Mouse (Mus musculus): ENCODE data around the gene Olfr747. TPM values are rescaled to one million over a fixed set of nuclear protein-coding genes. Genes with fewer than 3 reads are reported as not detected.

Olfr747 gene
- polyA plus RNA-seq (2014; fragmentation: Illumina TruSeq; extraction: RNeasy Lipid Tissue Mini Kit (QIAGEN cat#74804)): not detected

GRCm38 (mm10) chr14:50693106-50693505, at the start of gene Olfr747:
Gene Olfr747, minus strand, starts transcription at chr14:50693206.

GRCm38 (mm10) chr14:50707073-50707472, 14.1 kb upstream of the Olfr747 start, which contains the start of gene Olfr748:
Gene Olfr748, plus strand, starts transcription at chr14:50707373.

GRCm38 (mm10) chr14:50646783-50647182, 46.2 kb downstream of the Olfr747 start, which contains the start of gene Olfr746:
Gene Olfr746, plus strand, starts transcription at chr14:50647083.

GRCm38 (mm10) chr14:50639088-50639487, 53.9 kb downstream of the Olfr747 start, which contains the start of gene Olfr745:
Gene Olfr745, plus strand, starts transcription at chr14:50639388.

Other genes with a start within 250 kb of the Olfr747 start
- not detected for gene Olfr740, start 247.7 kb downstream of the Olfr747 start, polyA plus RNA-seq (2014; fragmentation: Illumina TruSeq; extraction: RNeasy Lipid Tissue Mini Kit (QIAGEN cat#74804))
- not detected for gene Olfr741, start 220.5 kb downstream of the Olfr747 start, polyA plus RNA-seq (2014; fragmentation: Illumina TruSeq; extraction: RNeasy Lipid Tissue Mini Kit (QIAGEN cat#74804))
- not detected for gene Olfr742, start 189.6 kb downstream of the Olfr747 start, polyA plus RNA-seq (2014; fragmentation: Illumina TruSeq; extraction: RNeasy Lipid Tissue Mini Kit (QIAGEN cat#74804))
- not detected for gene Olfr743, start 171.4 kb downstream of the Olfr747 start, polyA plus RNA-seq (2014; fragmentation: Illumina TruSeq; extraction: RNeasy Lipid Tissue Mini Kit (QIAGEN cat#74804))
- gene Olfr744, start 78.3 kb downstream of the Olfr747 start, polyA plus RNA-seq (2014; fragmentation: Illumina TruSeq; extraction: RNeasy Lipid Tissue Mini Kit (QIAGEN cat#74804)): not detected
- gene Olfr745, start 53.8 kb downstream of the Olfr747 start, polyA plus RNA-seq (2014; fragmentation: Illumina TruSeq; extraction: RNeasy Lipid Tissue Mini Kit (QIAGEN cat#74804)): not detected
- gene Olfr746, start 46.1 kb downstream of the Olfr747 start, polyA plus RNA-seq (2014; fragmentation: Illumina TruSeq; extraction: RNeasy Lipid Tissue Mini Kit (QIAGEN cat#74804)): not detected
- gene Olfr748, start 14.2 kb upstream of the Olfr747 start, polyA plus RNA-seq (2014; fragmentation: Illumina TruSeq; extraction: RNeasy Lipid Tissue Mini Kit (QIAGEN cat#74804)): not detected
- gene Olfr749, start 51.9 kb upstream of the Olfr747 start, polyA plus RNA-seq (2014; fragmentation: Illumina TruSeq; extraction: RNeasy Lipid Tissue Mini Kit (QIAGEN cat#74804)): not detected
- gene Ttc5, start 92.3 kb upstream of the Olfr747 start, polyA plus RNA-seq (2014; fragmentation: Illumina TruSeq; extraction: RNeasy Lipid Tissue Mini Kit (QIAGEN cat#74804)): 15.2 TPM
- 0.83 TPM for gene Ccnb1ip1, start 114.5 kb upstream of the Olfr747 start, polyA plus RNA-seq (2014; fragmentation: Illumina TruSeq; extraction: RNeasy Lipid Tissue Mini Kit (QIAGEN cat#74804))
- 50.8 TPM for gene Parp2, start 114.6 kb upstream of the Olfr747 start, polyA plus RNA-seq (2014; fragmentation: Illumina TruSeq; extraction: RNeasy Lipid Tissue Mini Kit (QIAGEN cat#74804))
- 6.2 TPM for gene Tep1, start 177.4 kb upstream of the Olfr747 start, polyA plus RNA-seq (2014; fragmentation: Illumina TruSeq; extraction: RNeasy Lipid Tissue Mini Kit (QIAGEN cat#74804))
- gene Klhl33, start 204.3 kb upstream of the Olfr747 start, polyA plus RNA-seq (2014; fragmentation: Illumina TruSeq; extraction: RNeasy Lipid Tissue Mini Kit (QIAGEN cat#74804)): 0.46 TPM
- gene Osgep, start 231.7 kb upstream of the Olfr747 start, polyA plus RNA-seq (2014; fragmentation: Illumina TruSeq; extraction: RNeasy Lipid Tissue Mini Kit (QIAGEN cat#74804)): 14.7 TPM
- 27.8 TPM for gene Apex1, start 231.8 kb upstream of the Olfr747 start, polyA plus RNA-seq (2014; fragmentation: Illumina TruSeq; extraction: RNeasy Lipid Tissue Mini Kit (QIAGEN cat#74804))
- 10.7 TPM for gene Pip4p1, start 237.7 kb upstream of the Olfr747 start, polyA plus RNA-seq (2014; fragmentation: Illumina TruSeq; extraction: RNeasy Lipid Tissue Mini Kit (QIAGEN cat#74804))
- gene Pnp, start 237.9 kb upstream of the Olfr747 start, polyA plus RNA-seq (2014; fragmentation: Illumina TruSeq; extraction: RNeasy Lipid Tissue Mini Kit (QIAGEN cat#74804)): 37.1 TPM

Measured in ovary, adult 10 weeks (tissue).